Mouse (Mus musculus) neural tube, embryonic 13.5 days (tissue): ENCODE results near the gene Slc25a27. TPM values are rescaled to one million over a fixed set of nuclear protein-coding genes. Genes with fewer than 3 reads are reported as not detected.

Experiments used
- ATAC-seq: fragments of 200-750 bp; cut with Nextera tagmentation; 2 replicates; pipeline ENCODE4 v1.8.0; 2017; ENCODE audit warnings: low read depth, mild to moderate bottlenecking, moderate TSS enrichment, moderate library complexity
- H3K27ac ChIP-seq: fragments of 300-500 bp; sonication (generic); replicated peaks from 2 replicates; pipeline ENCODE4 v1.5.1; 2015; ENCODE audit warnings: moderate library complexity, mild to moderate bottlenecking, inconsistent platforms
- H3K27me3 ChIP-seq: fragments of 300-500 bp; sonication (generic); 2 replicates; pipeline ENCODE4 v1.6.1; 2015; ENCODE audit warnings: mild to moderate bottlenecking, inconsistent platforms
- H3K36me3 ChIP-seq: fragments of 300-500 bp; sonication (generic); 2 replicates; pipeline ENCODE4 v1.6.1; 2015; ENCODE audit warnings: mild to moderate bottlenecking, inconsistent platforms
- H3K4me1 ChIP-seq: fragments of 300-500 bp; sonication (generic); replicated peaks from 2 replicates; pipeline ENCODE4 v1.6.1; 2015; ENCODE audit warnings: inconsistent platforms
- H3K4me2 ChIP-seq: fragments of 300-500 bp; sonication (generic); 2 replicates; pipeline ENCODE4 v1.6.1; 2015; ENCODE audit warnings: inconsistent platforms, mild to moderate bottlenecking, moderate library complexity
- H3K4me3 ChIP-seq: fragments of 300-500 bp; sonication (generic); 2 replicates; pipeline ENCODE4 v1.5.1; 2015; ENCODE audit warnings: mild to moderate bottlenecking, inconsistent platforms
- H3K9ac ChIP-seq: fragments of 300-500 bp; sonication (generic); 2 replicates; pipeline ENCODE4 v1.6.1; 2015; ENCODE audit warnings: moderate library complexity, mild to moderate bottlenecking, inconsistent platforms
- H3K9me3 ChIP-seq: fragments of 300-500 bp; sonication (generic); 2 replicates; pipeline ENCODE4 v1.6.1; 2016; ENCODE audit warnings: inconsistent platforms
- WGBS: fragments of 180-500 bp; shearing (Covaris S2); methylation state at CpG from one replicate; pipeline ENCODE4 v1.1.7; 2015; 5-methylcytosine and 5-hydroxymethylcytosine counted together
- polyA plus RNA-seq: library from polyadenylated mRNA; unstranded; fragments of >200 nt; fragmentation: Nextera tagmentation; extraction: Ambion mirVana; gene quantifications from 2 replicates; pipeline ENCODE4 v1.2.1, GENCODE M21; 2015

Gene Slc25a27
- polyA plus RNA-seq, 1 experiment from 2014 or later, result 96.9 TPM

- H3K4me3 ChIP-seq, result no peak overlapping the region
- WGBS, result 76% methylated on average over 7 of the region's 7 CpGs
- peaks cover 64% of the 10 kb centered on the region for H3K36me3 ChIP-seq
- peaks cover 10% of the 10 kb centered on the region; the same call in 1 of the 2 replicates for H3K4me1 ChIP-seq
- no peak for ATAC-seq
- no peak overlapping the region for H3K27ac ChIP-seq
- H3K4me2 ChIP-seq, result no peak overlapping the region
- H3K27me3 ChIP-seq, result no peaks in the 10 kb centered on the region
- no peaks in the 10 kb centered on the region for H3K9me3 ChIP-seq
- no peak overlapping the region for H3K9ac ChIP-seq
Observed at GRCm38 (mm10) chr17:43643191-43643590, 23.8 kb downstream of the Slc25a27 start.

- H3K4me1 ChIP-seq, result peaks cover 10% of the 10 kb centered on the region; the same call in 1 of the 2 replicates
- H3K4me2 ChIP-seq, result no peak overlapping the region
- WGBS, result 87% methylated on average over 1 of the region's 1 CpGs
- H3K27me3 ChIP-seq, result no peaks in the 10 kb centered on the region
- no peak overlapping the region for H3K27ac ChIP-seq
- ATAC-seq, result no peak
- 0 out of 2 replicates have a peak, but pooled peaks cover 8% of the 10 kb centered on the region for H3K9me3 ChIP-seq
- H3K36me3 ChIP-seq, result peaks cover 52% of the 10 kb centered on the region
- no peak overlapping the region for H3K4me3 ChIP-seq
- H3K9ac ChIP-seq, result no peak overlapping the region
Observed at GRCm38 (mm10) chr17:43640825-43641224, 26.2 kb downstream of the Slc25a27 start.

DNA sequence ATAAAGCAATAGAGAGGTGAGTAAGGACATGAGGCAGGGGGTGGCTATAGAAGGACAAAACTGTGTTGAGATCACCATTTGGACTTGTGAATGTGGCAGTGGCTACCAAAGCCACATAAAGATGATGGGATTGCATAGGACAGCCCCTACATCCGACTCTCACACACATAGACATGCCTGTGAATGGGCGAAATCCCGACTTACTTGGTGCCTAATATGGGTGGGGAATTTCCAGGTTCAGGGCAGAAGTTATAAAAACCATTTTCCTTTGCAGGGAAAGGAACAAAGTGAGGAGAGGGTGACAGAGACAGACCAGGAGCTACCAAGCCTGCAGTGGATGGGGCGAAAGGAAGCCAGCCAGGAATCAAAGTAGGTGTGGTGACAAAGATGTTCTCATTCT lies 29.9 kb downstream of the Slc25a27 start:
- Histone ChIP-seq H3K9me3 (0 out of 2 replicates have a peak, but pooled peaks cover 8% of the 10 kb centered on the region), H3K9ac (no peak overlapping the region), H3K36me3 (peaks cover 18% of the 10 kb centered on the region), H3K27ac (no peak overlapping the region), H3K4me3 (no peak overlapping the region), H3K27me3 (0 out of 2 replicates have a peak, but pooled peaks cover 3% of the 10 kb centered on the region), H3K4me1 (peaks cover 10% of the 10 kb centered on the region; the same call in 1 of the 2 replicates), H3K4me2 (no peak overlapping the region)
- WGBS, result 96% methylated on average over 4 of the region's 4 CpGs
- ATAC-seq, result no peak

DNA sequence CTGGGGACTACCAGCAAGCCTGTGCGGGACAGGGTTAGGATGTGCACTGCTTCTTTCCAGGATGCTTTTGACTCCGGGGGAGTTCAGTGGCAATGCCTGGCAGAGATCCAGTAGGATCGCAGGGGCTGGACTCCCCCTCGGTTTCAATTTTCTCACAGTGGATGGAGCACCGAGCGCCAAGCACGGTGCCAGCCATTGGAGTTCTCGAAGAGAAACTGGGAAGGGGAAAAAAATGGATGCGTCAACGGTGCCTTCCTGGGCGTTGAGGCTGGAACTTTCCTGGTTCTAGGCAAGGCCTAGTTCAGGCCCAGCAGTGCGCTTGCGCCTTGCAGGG lies 36.6 kb downstream of the Slc25a27 start:
- Histone ChIP-seq H3K4me1 (peaks cover 18% of the 10 kb centered on the region), H3K9ac (peak overlapping the region; percentile 66; the same call in 1 of the 2 replicates), H3K4me3 (peak overlapping the region; percentile 46), H3K27ac (no peak overlapping the region), H3K4me2 (peak overlapping the region; percentile 78), H3K27me3 (peaks cover 54% of the 10 kb centered on the region), H3K36me3 (no peaks in the 10 kb centered on the region), H3K9me3 (peaks cover 6% of the 10 kb centered on the region; the same call in 1 of the 2 replicates)
- no peak for ATAC-seq
- WGBS, result 45% methylated on average over 13 of the region's 13 CpGs

- Histone ChIP-seq H3K27ac (no peak within 1 kb of the TSS), H3K27me3 (peaks cover 54% of the 10 kb centered on the region), H3K4me1 (peaks cover 18% of the 10 kb centered on the region), H3K9me3 (peaks cover 6% of the 10 kb centered on the region; the same call in 1 of the 2 replicates), H3K9ac (peak within 1 kb of the TSS; percentile 66), H3K4me2 (peak within 1 kb of the TSS; percentile 78), H3K4me3 (peak within 1 kb of the TSS; percentile 46), H3K36me3 (no peaks in the 10 kb centered on the region)
- peak; percentile 76 for ATAC-seq
- 3% methylated on average over 83 of the region's 83 CpGs for WGBS
Observed at GRCm38 (mm10) chr17:43629496-43630426, 37.3 kb downstream of the Slc25a27 start, which contains the start of gene Tdrd6. Tdrd6 (minus strand) TSS chr17:43630299.

- Histone ChIP-seq H3K4me3 (peak overlapping the region; percentile 46), H3K4me2 (peak overlapping the region; percentile 78), H3K36me3 (no peaks in the 10 kb centered on the region), H3K27me3 (peaks cover 54% of the 10 kb centered on the region), H3K9me3 (peaks cover 6% of the 10 kb centered on the region; the same call in 1 of the 2 replicates), H3K4me1 (peaks cover 18% of the 10 kb centered on the region), H3K9ac (no peak overlapping the region; the same call in 1 of the 2 replicates), H3K27ac (no peak overlapping the region)
- peak; percentile 30; the same call in 1 of the 2 replicates for ATAC-seq
- 23% methylated on average over 24 of the region's 24 CpGs for WGBS
Observed at GRCm38 (mm10) chr17:43629026-43629495, 38.0 kb downstream of the Slc25a27 start.

- Histone ChIP-seq H3K27me3 (peaks cover 54% of the 10 kb centered on the region), H3K9me3 (peaks cover 6% of the 10 kb centered on the region; the same call in 1 of the 2 replicates), H3K36me3 (no peaks in the 10 kb centered on the region), H3K4me3 (no peak overlapping the region), H3K4me1 (peaks cover 18% of the 10 kb centered on the region), H3K9ac (no peak overlapping the region), H3K27ac (no peak overlapping the region), H3K4me2 (no peak overlapping the region)
- no peak for ATAC-seq
- 87% methylated on average over 10 of the region's 10 CpGs for WGBS
Observed at GRCm38 (mm10) chr17:43628246-43628645, 38.8 kb downstream of the Slc25a27 start.

- Histone ChIP-seq H3K4me2 (no peak overlapping the region), H3K27ac (no peak overlapping the region), H3K36me3 (no peaks in the 10 kb centered on the region), H3K4me1 (no peaks in the 10 kb centered on the region), H3K9me3 (no peaks in the 10 kb centered on the region), H3K4me3 (no peak overlapping the region), H3K27me3 (peaks cover 7% of the 10 kb centered on the region; the same call in 1 of the 2 replicates), H3K9ac (no peak overlapping the region)
- ATAC-seq, result no peak
- WGBS, result 89% methylated on average over 10 of the region's 10 CpGs
Observed at GRCm38 (mm10) chr17:43622076-43622475, 44.9 kb downstream of the Slc25a27 start.

DNA sequence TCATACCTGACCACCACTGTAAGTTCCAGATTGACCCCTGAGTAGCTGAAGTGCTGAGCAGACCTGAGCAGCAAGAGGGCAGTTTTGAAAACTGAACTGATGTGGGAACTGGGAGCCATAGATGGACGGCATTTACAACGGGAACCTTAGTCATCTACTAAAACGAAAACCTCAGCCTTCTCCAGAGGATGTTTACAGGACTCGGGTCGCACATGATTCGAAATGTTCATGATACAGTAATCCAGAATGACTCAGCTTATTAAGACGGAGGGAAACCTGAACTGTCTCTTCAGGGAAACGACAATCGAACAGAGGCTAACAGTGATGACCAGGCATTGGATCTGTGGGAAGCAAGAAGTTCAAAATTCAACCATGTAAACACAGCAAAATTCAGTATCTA lies 47.9 kb downstream of the Slc25a27 start:
- ATAC-seq, result no peak
- no peak overlapping the region for H3K9ac ChIP-seq
- no peaks in the 10 kb centered on the region for H3K9me3 ChIP-seq
- H3K4me1 ChIP-seq, result no peaks in the 10 kb centered on the region
- no peak overlapping the region for H3K4me3 ChIP-seq
- H3K4me2 ChIP-seq, result no peak overlapping the region
- H3K27me3 ChIP-seq, result no peaks in the 10 kb centered on the region
- 93% methylated on average over 9 of the region's 9 CpGs for WGBS
- H3K36me3 ChIP-seq, result no peaks in the 10 kb centered on the region
- no peak overlapping the region for H3K27ac ChIP-seq

GRCm38 (mm10) chr17:43612221-43612620 lies 54.8 kb downstream of the Slc25a27 start:
- H3K4me1 ChIP-seq, result no peaks in the 10 kb centered on the region
- WGBS, result 77% methylated on average over 3 of the region's 3 CpGs
- no peaks in the 10 kb centered on the region for H3K9me3 ChIP-seq
- ATAC-seq, result no peak
- H3K4me3 ChIP-seq, result no peak overlapping the region
- H3K36me3 ChIP-seq, result no peaks in the 10 kb centered on the region
- H3K4me2 ChIP-seq, result no peak overlapping the region
- no peaks in the 10 kb centered on the region for H3K27me3 ChIP-seq
- H3K9ac ChIP-seq, result no peak overlapping the region
- no peak overlapping the region for H3K27ac ChIP-seq

DNA sequence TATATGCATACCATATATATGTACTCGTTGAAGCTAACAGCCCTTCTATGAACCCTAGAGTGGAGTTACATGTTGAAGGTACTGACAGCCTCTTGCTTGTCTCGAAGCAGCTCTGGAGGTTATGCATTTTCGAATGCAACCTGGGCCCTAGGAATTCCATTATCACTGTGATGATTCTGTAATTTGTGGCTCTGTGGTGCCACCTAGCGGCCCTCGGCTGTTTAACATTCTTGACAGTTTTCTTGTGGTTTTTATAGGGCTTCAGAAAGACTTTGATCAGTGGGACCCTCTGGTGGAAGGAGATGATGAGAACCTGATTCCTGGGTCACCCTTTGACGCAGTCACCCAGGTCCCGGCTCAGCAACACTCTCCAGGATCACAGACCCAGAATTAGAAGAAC lies 55.4 kb downstream of the Slc25a27 start:
- Histone ChIP-seq H3K9me3 (no peaks in the 10 kb centered on the region), H3K27ac (no peak overlapping the region), H3K4me3 (no peak overlapping the region), H3K4me2 (no peak overlapping the region), H3K4me1 (no peaks in the 10 kb centered on the region), H3K27me3 (no peaks in the 10 kb centered on the region), H3K9ac (no peak overlapping the region), H3K36me3 (no peaks in the 10 kb centered on the region)
- WGBS, result 24% methylated on average over 7 of the region's 7 CpGs
- peak; percentile 46; the same call in 1 of the 2 replicates for ATAC-seq

DNA sequence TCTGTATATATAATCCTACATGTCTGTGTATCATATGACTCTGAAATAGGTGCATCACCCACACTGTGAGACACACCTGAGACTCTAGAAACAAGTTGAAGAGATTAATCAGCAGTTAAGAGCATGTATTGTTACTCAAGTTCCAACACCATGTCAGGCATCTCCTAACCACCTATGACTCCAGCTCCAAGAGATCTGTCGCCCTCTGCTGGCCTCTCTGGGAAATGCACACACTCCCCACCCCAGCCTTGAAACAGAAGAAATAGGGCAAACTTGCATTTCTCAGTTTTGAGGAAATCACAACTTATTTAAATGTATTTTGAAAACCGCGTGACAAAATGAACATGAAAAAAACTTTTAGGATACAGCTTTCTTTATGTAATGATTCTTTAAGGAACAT lies 60.3 kb downstream of the Slc25a27 start:
- Histone ChIP-seq H3K4me2 (no peak overlapping the region), H3K9ac (no peak overlapping the region), H3K36me3 (no peaks in the 10 kb centered on the region), H3K4me1 (no peaks in the 10 kb centered on the region), H3K4me3 (no peak overlapping the region), H3K9me3 (no peaks in the 10 kb centered on the region), H3K27me3 (no peaks in the 10 kb centered on the region), H3K27ac (no peak overlapping the region)
- WGBS, result 10% methylated on average over 3 of the region's 3 CpGs
- ATAC-seq, result no peak; the same call in 1 of the 2 replicates
